Mouse (Mus musculus) c-Kit-positive CD71-positive TER-119-negative erythroid progenitor cells, embryonic 14.5 days (primary cell): ENCODE measurements around the gene Zbtb17.

Source experiments
- DNase-seq: peaks from one replicate; pipeline ENCODE4 v3.0.0-alpha.2; 2013; ENCODE audit warnings: low read depth

The Zbtb17 gene

GRCm38 (mm10) chr4:141458236-141458635 is 13.8 kb downstream of the Zbtb17 start:
- DNase-seq: no peak

GRCm38 (mm10) chr4:141458888-141459287 is 14.4 kb downstream of the Zbtb17 start:
- no peak for DNase-seq

- no peak for DNase-seq
These were observed 15.3 kb downstream of the Zbtb17 start for GRCm38 (mm10) chr4:141459766-141460165.

GRCm38 (mm10) chr4:141460481-141460880 is 16.0 kb downstream of the Zbtb17 start:
- no peak for DNase-seq

- no peak for DNase-seq
These were observed 16.6 kb downstream of the Zbtb17 start for GRCm38 (mm10) chr4:141461088-141461487.

- no peak for DNase-seq
These were observed 17.1 kb downstream of the Zbtb17 start for GRCm38 (mm10) chr4:141461576-141461975.

- no peak for DNase-seq
These were observed 19.0 kb downstream of the Zbtb17 start for GRCm38 (mm10) chr4:141463472-141463871.

- DNase-seq: no peak
These were observed 20.3 kb downstream of the Zbtb17 start for GRCm38 (mm10) chr4:141464722-141465121.

GRCm38 (mm10) chr4:141465512-141466288 is 21.2 kb downstream of the Zbtb17 start:
- DNase-seq: no peak

GRCm38 (mm10) chr4:141466289-141466795 is 21.9 kb downstream of the Zbtb17 start:
- no peak for DNase-seq

- DNase-seq: no peak
These were observed 22.6 kb downstream of the Zbtb17 start for GRCm38 (mm10) chr4:141466844-141467580.

- DNase-seq: no peak
These were observed 23.1 kb downstream of the Zbtb17 start for GRCm38 (mm10) chr4:141467581-141467927.

GRCm38 (mm10) chr4:141468576-141468975 is 24.1 kb downstream of the Zbtb17 start:
- no peak for DNase-seq

GRCm38 (mm10) chr4:141469343-141469742 is 24.9 kb downstream of the Zbtb17 start:
- no peak for DNase-seq

- no peak for DNase-seq
These were observed 27.0 kb downstream of the Zbtb17 start for GRCm38 (mm10) chr4:141471491-141471890.

- no peak for DNase-seq
These were observed 28.3 kb downstream of the Zbtb17 start for GRCm38 (mm10) chr4:141472641-141473321.

- DNase-seq: no peak
These were observed 30.0 kb downstream of the Zbtb17 start for GRCm38 (mm10) chr4:141474431-141474830.

- DNase-seq: no peak
These were observed 33.2 kb downstream of the Zbtb17 start for GRCm38 (mm10) chr4:141477681-141478102.

GRCm38 (mm10) chr4:141478225-141478624 is 33.8 kb downstream of the Zbtb17 start:
- DNase-seq: no peak

- DNase-seq: no peak
These were observed 34.3 kb downstream of the Zbtb17 start for GRCm38 (mm10) chr4:141478794-141479193.

- DNase-seq: no peak
These were observed 35.0 kb downstream of the Zbtb17 start for GRCm38 (mm10) chr4:141479411-141479810.

GRCm38 (mm10) chr4:141484071-141484470 is 39.6 kb downstream of the Zbtb17 start:
- no peak for DNase-seq

- no peak for DNase-seq
These were observed 43.1 kb downstream of the Zbtb17 start for GRCm38 (mm10) chr4:141487581-141487980.
